Mouse (Mus musculus): ENCODE measurements around the gene Sncb.

The Sncb gene

DNA sequence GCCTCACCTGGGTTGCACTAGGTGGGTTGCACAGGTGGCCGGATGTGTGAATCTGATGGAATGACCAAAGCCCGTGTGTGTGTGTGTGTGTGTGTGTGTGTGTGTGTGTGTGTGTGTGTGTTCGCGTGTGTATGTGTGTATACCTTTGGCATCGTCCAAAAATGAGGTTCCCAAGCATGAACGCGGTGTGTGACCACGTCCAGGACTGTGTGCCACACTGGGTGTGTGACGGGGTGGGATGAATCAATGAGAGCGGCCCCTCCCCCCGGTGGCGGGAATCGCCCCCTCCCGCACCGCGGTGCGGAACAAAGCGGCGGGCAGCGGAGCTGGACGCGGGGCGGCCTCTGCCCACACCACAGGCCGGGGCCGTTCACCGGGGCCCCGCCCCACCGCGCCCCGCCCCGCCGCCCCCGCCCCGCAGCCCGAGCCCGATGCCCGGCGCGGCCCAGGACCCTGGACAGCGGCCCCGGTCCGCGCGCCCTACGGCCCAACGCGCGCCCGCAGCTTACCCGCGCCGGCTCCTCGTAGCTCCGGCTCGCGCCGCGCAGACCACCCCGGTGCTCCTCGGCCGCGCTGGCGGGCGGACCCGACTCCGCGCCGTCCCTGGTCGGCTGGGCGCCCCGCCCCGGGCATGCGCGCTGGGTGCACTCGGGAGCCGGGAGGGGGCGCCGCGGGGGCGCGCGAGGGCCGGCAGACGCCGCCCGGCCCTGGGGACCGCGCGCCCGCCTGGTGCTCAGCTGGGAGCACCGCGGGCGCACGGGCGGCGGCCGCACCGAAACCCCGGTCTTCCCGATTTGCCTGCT is 17.1 kb downstream of the Sncb start:
- DNase-seq (ENCODE audit: low read depth, low spot score): no peak

DNA sequence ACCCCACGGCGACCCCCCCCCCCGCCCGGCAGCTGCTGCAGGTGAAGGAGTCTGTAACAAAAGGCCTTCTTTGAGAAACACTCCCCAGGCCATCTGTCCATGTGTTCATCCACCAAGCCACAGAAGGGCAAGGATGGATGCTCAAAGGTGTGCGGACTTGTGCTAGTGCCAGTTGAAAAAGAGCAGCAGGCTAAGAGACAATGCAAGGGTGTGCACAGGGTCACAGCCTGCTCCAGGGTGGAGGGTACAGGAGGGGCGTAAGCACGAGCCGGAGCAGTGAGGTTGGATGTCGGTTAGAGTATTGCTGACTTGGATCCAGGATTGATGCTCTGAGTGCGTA is 17.7 kb downstream of the Sncb start:
- no peak for DNase-seq (ENCODE audit: low read depth, low spot score)

- DNase-seq (ENCODE audit: low read depth, low spot score): no peak
Observed at GRCm38 (mm10) chr13:54748190-54748589, 18.2 kb downstream of the Sncb start.

- DNase-seq (ENCODE audit: low read depth, low spot score): no peak
Observed at GRCm38 (mm10) chr13:54746896-54747295, 19.5 kb downstream of the Sncb start.

GRCm38 (mm10) chr13:54746110-54746509 is 20.3 kb downstream of the Sncb start:
- no peak for DNase-seq (ENCODE audit: low read depth, low spot score)

DNA sequence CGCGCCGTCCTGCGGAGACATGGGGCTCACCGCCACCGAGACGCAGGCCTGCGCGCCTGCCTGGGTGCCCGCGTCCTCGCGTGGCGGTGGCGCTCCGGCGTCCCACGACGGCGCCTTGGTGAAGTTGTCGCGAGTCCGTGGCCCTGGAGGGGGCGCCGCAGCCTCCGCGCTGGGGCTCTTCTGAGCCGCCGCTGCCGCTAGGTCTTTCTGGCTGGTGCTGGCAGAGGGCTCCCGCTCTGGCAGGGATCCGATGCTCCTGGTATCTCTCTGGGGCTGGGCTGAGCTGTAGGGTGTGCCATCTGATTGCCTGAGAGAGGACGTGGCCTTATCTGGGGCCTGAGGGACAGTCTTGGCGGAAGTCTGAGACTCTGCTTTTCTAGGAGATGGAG is 28.2 kb downstream of the Sncb start:
- no peak for DNase-seq (ENCODE audit: low read depth, low spot score)

DNA sequence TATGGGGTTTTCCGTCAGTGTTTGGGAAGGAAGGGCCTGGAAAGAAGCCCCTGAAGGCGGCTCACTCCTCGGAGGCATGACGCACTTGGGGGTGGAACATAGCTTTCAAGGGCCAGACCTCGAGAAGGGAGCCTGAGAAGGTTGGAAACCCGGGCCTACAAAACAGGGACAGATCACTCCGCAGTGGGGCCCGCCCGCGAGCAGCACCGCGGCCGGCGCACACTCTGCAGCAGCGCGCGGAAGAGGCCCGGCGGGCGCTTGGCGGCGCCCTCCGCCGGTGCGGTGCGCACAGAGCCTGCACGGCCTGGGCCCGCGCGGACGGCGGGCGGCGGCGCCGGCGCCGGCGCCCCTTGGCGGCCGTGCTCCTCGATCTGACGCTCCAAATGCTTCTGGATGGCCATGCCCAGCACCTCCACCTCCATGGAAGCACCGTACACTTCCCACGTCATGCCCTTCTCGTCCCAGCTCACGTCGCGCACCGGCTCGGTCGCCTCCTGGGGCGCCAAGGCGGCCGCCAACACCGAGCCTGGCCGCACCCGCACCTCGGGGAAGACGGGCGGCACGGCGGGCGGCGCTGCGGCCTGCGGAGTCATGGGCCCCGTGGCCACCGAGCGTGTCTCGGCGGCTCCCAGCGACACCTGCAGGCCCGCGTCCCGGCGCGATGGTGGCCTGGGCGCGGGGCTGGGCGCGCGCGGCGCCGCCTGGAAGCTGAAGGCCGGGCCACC is 28.7 kb downstream of the Sncb start:
- no peak for DNase-seq (ENCODE audit: low read depth, low spot score)

- no peak for DNase-seq (ENCODE audit: low read depth, low spot score)
Observed at GRCm38 (mm10) chr13:54736931-54737330, 29.5 kb downstream of the Sncb start.

DNA sequence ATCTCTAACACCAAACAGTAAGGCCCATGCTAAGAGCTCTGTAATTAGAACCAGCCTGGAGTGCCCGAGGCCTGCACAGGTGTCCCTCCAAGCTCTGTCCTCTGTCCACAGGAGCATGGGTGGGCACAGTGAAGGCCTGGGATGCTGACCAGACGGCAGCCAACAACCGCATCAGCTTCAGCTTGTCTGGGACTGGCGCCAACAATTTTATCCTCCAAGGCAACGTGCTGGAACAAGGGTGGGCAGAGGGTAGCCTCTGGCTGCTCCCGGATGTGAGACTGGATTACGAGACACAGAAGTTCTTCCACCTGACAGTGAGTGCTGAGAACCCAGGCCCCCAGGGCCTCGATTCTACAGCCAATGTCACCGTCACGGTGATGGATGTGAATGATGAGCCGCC is 40.3 kb downstream of the Sncb start:
- DNase-seq (ENCODE audit: low read depth, low spot score): no peak

GRCm38 (mm10) chr13:54723143-54723542 is 43.3 kb downstream of the Sncb start:
- no peak for DNase-seq (ENCODE audit: low read depth, low spot score)

- DNase-seq (ENCODE audit: low read depth, low spot score): no peak
Observed at GRCm38 (mm10) chr13:54716916-54717315, 49.5 kb downstream of the Sncb start.

GRCm38 (mm10) chr13:54714996-54715395 is 51.4 kb downstream of the Sncb start:
- no peak for DNase-seq (ENCODE audit: low read depth, low spot score)

DNA sequence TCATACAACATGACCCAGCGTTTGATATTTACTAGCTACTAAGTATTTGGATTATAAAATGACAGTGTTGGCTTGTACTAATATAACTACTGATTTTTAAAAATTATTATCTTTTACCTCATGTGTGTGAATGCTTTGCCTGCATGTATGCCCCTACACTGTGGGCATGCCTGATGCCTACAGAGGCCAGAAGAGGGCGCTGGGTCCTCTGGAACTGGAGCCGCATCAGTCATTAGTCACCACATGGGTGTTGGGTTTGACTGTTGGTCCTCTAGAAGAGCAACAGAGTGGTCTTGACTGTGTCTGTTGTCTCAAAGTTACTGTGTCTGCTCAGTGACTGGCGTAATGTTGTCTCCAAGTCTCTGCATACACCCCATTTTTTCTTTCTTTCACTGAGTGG is 52.0 kb downstream of the Sncb start:
- DNase-seq (ENCODE audit: low read depth, low spot score): no peak

- DNase-seq (ENCODE audit: low read depth, low spot score): no peak
Observed at GRCm38 (mm10) chr13:54710866-54711265, 55.5 kb downstream of the Sncb start.
